Mouse (Mus musculus): Measurements from ENCODE around the gene Rad1.
"Not testable (repeated sequence)": the region's sequence is repeated elsewhere in the genome, so short reads cannot be mapped to it uniquely, and the experiment has no call there.

Rad1 gene

DNA sequence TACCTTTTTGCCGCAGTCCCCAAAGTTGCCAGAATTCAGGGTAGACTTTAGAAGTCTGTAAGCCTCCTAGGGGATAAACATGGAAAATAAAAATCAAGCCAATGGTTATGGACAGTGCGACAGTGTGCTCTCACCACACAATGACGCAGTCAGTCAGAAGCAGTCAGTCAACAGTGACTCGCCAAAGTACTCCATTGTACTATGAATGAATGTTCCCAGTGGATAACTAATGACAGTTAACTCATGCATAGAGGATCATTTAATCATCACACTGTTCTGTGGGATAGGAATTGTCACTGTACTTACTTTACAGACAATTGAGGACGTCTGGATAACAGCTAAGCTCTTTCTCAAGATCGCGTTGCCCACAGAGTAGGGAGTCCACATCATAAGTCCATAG is 29.3 kb downstream of the Rad1 start:
- no peak for DNase-seq (ENCODE audit: low read depth, low spot score)

DNA sequence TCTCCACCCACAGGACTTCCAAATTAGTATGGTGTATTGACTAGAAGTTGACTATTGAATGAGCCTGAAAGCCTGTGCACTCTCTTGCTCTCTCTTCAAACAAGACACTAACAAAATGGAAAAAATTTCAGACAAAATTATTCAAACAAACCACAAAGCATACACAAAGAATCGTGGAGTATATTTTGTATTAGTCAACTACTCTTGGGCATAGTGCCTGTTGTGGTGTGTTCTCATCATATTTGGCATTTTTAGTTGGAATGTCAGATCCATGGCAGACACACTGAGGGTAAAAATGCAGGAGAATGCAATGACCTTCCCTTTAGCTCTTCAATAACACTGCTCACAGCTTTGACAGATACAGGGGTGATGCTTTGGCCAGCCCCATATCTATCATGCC is 40.1 kb downstream of the Rad1 start:
- no peak for DNase-seq (ENCODE audit: low read depth, low spot score)

DNA sequence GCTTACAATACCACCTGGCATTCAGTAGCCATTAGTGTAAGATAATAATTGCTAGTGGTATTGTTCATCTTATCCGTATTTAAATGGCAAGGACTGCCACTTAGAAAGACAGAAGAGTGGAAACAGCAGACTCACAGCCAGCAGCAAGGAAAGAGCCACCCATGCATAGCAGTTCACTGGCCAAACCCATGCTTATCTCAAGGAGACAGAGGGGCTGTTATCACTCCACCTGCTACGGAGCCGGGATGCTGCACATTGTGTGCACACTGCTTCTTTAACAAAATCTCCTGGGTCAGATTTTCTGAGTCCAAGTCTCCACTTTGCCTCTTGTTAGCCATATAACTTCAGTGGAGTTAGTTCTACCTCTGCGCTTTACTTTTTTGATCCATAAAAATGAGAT is 45.5 kb downstream of the Rad1 start:
- DNase-seq (ENCODE audit: low read depth, low spot score): no peak

DNA sequence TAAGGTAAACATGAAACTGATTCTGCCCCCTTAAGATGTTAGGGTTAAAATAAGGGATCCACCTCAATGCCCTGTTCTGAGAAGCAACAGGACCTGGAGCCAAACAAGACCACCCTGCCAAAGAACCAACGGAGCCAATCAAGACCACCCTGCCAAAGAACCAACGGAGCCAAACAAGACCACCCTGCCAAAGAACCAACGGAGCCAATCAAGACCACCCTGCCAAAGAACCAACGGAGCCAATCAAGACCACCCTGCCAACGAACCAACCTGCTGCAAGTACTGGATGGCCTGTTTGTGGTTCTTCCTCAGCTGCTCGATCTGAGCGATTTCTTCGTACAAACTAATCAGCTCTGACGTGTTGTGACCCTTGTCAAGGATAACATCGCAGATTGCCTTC is 47.5 kb downstream of the Rad1 start:
- not testable (repeated sequence) for DNase-seq (ENCODE audit: low read depth, low spot score)

DNA sequence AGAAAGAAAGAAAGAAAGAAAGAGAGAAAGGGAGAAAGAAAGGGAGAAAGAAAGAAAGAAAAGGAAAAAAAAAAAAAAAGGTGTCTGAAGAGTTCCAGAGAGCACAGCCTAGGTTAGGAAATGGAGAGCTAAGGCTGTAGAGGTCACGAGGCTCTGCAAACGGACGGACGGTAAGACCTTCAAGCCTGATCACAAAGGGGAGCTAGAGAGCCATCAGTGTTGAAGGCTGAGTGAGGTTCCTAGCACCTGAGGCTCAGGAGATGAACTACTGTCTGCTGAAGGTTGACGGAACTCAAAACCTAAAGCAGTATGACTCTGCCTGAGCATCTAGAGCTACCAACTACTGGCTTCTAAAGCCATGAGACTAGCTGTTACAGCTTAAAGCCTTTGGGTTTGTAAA is 48.8 kb downstream of the Rad1 start:
- no peak for DNase-seq (ENCODE audit: low read depth, low spot score)

DNA sequence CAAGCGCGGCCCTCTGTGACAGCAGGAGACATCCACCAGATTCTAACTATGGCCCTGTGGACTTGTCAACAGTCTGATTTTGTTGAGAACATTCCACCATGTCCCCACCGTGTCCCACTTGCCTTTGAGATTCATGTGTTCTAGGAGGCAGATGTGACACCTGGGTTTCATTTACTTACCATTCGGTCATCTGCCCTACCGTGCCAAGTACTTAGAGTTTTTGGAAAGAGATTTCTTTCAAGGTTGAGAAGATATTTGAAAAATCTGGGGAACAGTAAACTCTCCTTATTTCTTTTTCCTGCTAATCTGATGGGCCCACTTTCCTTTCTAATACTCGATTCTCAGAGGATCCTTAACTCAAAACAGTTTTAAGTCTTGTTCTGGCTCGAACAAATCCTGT is 50.2 kb downstream of the Rad1 start:
- DNase-seq (ENCODE audit: low read depth, low spot score): no peak

DNA sequence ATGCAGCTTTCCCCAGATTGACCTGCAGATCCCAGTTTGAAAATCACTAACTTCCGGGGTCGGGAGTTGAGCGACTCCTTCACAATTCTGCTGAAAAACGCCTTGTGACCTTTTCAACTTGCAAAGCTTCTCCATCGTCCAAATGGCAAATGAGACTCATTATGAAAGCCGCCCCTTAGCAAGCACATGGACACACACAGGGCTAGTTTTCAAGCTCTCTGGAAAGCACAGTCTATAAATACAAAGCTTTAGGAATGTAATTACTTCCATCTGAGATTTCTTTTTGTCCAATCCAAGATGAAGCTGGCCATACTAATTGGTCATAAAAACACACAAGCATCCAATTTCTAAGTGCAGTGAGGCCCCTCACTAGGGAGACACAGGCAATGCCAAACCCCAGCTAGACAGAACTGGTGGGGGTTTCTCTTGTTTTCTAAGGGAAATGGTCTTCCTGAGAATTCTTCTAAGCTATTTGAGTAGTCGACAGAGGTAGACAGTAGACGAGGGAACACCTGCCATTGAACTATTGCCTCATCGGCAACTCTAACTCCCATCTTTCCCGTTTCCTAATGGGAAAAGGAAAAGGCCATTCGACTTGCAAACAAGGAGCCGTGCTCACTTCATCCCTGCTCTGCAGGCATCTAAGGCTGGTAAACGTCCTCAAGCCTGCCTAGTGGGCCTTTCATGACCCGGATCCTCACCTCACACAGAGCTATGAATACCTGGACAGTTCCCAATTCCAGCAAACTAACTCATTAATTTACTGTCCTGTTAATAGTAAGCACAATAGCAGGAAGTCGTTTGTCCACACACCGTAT is 54.7 kb downstream of the Rad1 start:
- no peak for DNase-seq (ENCODE audit: low read depth, low spot score)

All from brain, adult 2 months (tissue).